Mouse (Mus musculus) CH12.LX (cell line): ENCODE results near the gene Abhd14a. TPM values are rescaled to one million over a fixed set of nuclear protein-coding genes. Genes with fewer than 3 reads are reported as not detected.
A peak's percentile ranks its signal among the peaks of the same experiment; 100 is the strongest.

Experiments
- DNase-seq: peaks from one replicate; pipeline ENCODE4 v3.0.0-alpha.2; 2013; ENCODE audit errors: extremely low read depth
- H3K27ac ChIP-seq: 2 replicates; pipeline ENCODE4 v1.5.1; 2012; ENCODE audit warnings: low read depth, mild to moderate bottlenecking, control low read depth, moderate library complexity; ENCODE audit not compliant: insufficient read depth
- H3K27me3 ChIP-seq: replicated peaks from 2 replicates; pipeline ENCODE3; 2012; ENCODE audit warnings: inconsistent platforms
- H3K36me3 ChIP-seq, 2 experiments: replicated peaks in 1 of 2; 2 replicates each; pipeline versions ENCODE3 to v1.6.1; 2012; ENCODE audit warnings: inconsistent platforms in 1 of 2, low read length in 1 of 2, mild to moderate bottlenecking in 1 of 2, mixed read lengths in 1 of 2, moderate library complexity in 1 of 2; ENCODE audit not compliant: control insufficient read depth in 1 of 2, insufficient read depth in 1 of 2
- H3K4me1 ChIP-seq, 2 experiments: 2 replicates each; pipeline ENCODE4 v1.6.1; 2012; ENCODE audit warnings: inconsistent platforms in 1 of 2, moderate library complexity in 1 of 2; ENCODE audit not compliant: insufficient read depth in 2 of 2, control insufficient read depth in 1 of 2
- H3K4me2 ChIP-seq: 2 replicates; pipeline ENCODE4 v1.6.1; 2012; ENCODE audit warnings: low read depth, mild to moderate bottlenecking, control low read depth; ENCODE audit not compliant: poor library complexity, insufficient read depth, severe bottlenecking
- H3K4me3 ChIP-seq, 3 experiments: fragments of 150-350 bp in 1 of 3; sonication (generic) in 1 of 3; replicated peaks in 1 of 3; 2 replicates each; pipeline versions ENCODE3 to v1.5.1; 2011 to 2012; ENCODE audit warnings: low read depth in 2 of 3, low read length in 2 of 3, mild to moderate bottlenecking in 2 of 3, moderate library complexity in 2 of 3, control low read depth in 1 of 3, improper control_type of control experiment in 1 of 3, inconsistent platforms in 1 of 3, mixed read lengths in 1 of 3; ENCODE audit not compliant: poor library complexity in 1 of 3
- H3K79me2 ChIP-seq: replicated peaks from 2 replicates; pipeline ENCODE4 v1.6.1; 2012; ENCODE audit warnings: mild to moderate bottlenecking, moderate library complexity; ENCODE audit not compliant: control insufficient read depth, poor library complexity, insufficient read depth, severe bottlenecking; ENCODE audit errors: extremely low read depth
- H3K9ac ChIP-seq: 2 replicates; pipeline ENCODE4 v1.6.1; 2012; ENCODE audit warnings: low read depth, mild to moderate bottlenecking, control low read depth, moderate library complexity; ENCODE audit not compliant: insufficient read depth
- H3K9me3 ChIP-seq: replicated peaks from 2 replicates; pipeline ENCODE3; 2012; ENCODE audit warnings: low read length, inconsistent platforms, mixed read lengths
- CTCF ChIP-seq, 2 experiments: IDR thresholded peaks in 1 of 2; conservative IDR thresholded peaks in 1 of 2; 2 replicates each; pipeline ENCODE4 v1.5.1; 2011 to 2012; ENCODE audit warnings: low read depth in 2 of 2, low read length in 2 of 2, improper control_type of control experiment in 1 of 2, inconsistent platforms in 1 of 2, mild to moderate bottlenecking in 1 of 2, moderate library complexity in 1 of 2
- E2F4 ChIP-seq: IDR thresholded peaks from 2 replicates; pipeline ENCODE4 v1.6.1; 2011; ENCODE audit warnings: low read depth, low read length, improper control_type of control experiment; ENCODE audit not compliant: insufficient replicate concordance
- ETS1 ChIP-seq: conservative IDR thresholded peaks from 2 replicates; pipeline ENCODE4 v1.6.1; 2012; ENCODE audit warnings: low read depth, mild to moderate bottlenecking, inconsistent platforms, low read length, improper control_type of control experiment, moderate library complexity
- GABPA ChIP-seq: IDR thresholded peaks from 2 replicates; pipeline ENCODE4 v1.6.1; 2012; ENCODE audit warnings: low read depth, low read length, improper control_type of control experiment, inconsistent platforms; ENCODE audit not compliant: insufficient replicate concordance
- IRF4 ChIP-seq: IDR thresholded peaks from 2 replicates; pipeline ENCODE4 v1.6.1; 2014; ENCODE audit warnings: low read depth, mild to moderate bottlenecking, inconsistent platforms, low read length, improper control_type of control experiment
- JUN ChIP-seq: IDR thresholded peaks from 2 replicates; pipeline ENCODE4 v1.6.1; 2011; ENCODE audit warnings: low read depth, mild to moderate bottlenecking, low read length, improper control_type of control experiment, moderate library complexity; ENCODE audit not compliant: insufficient read depth
- KAT2A ChIP-seq: IDR thresholded peaks from 2 replicates; pipeline ENCODE4 v1.6.1; 2012; ENCODE audit warnings: low read length, improper control_type of control experiment, inconsistent platforms; ENCODE audit not compliant: insufficient replicate concordance
- MAX ChIP-seq: IDR thresholded peaks from 2 replicates; pipeline ENCODE4 v1.6.1; 2011; ENCODE audit warnings: low read length, improper control_type of control experiment
- MEF2A ChIP-seq: IDR thresholded peaks from 2 replicates; pipeline ENCODE4 v1.6.1; 2014; ENCODE audit warnings: low read depth, mild to moderate bottlenecking, inconsistent platforms, low read length, improper control_type of control experiment, borderline replicate concordance
- MXI1 ChIP-seq: IDR thresholded peaks from 2 replicates; pipeline ENCODE4 v1.6.1; 2011; ENCODE audit warnings: mild to moderate bottlenecking, low read depth, low read length, improper control_type of control experiment
- NRF1 ChIP-seq: IDR thresholded peaks from 2 replicates; pipeline ENCODE4 v1.6.1; 2014; ENCODE audit warnings: low read depth, mild to moderate bottlenecking, inconsistent platforms, low read length, improper control_type of control experiment, moderate library complexity
- PAX5 ChIP-seq: IDR thresholded peaks from 2 replicates; pipeline ENCODE4 v1.6.1; 2012; ENCODE audit warnings: low read length, inconsistent platforms, mixed read lengths
- POLR2AphosphoS2 ChIP-seq: IDR thresholded peaks from 2 replicates; pipeline ENCODE4 v1.6.1; 2011; ENCODE audit warnings: low read depth, low read length, improper control_type of control experiment
- RCOR1 ChIP-seq: conservative IDR thresholded peaks from 2 replicates; pipeline ENCODE4 v1.6.1; 2012; ENCODE audit warnings: low read depth, mild to moderate bottlenecking, inconsistent platforms, low read length, improper control_type of control experiment
- SIN3A ChIP-seq: IDR thresholded peaks from 2 replicates; pipeline ENCODE4 v1.6.1; 2012; ENCODE audit warnings: low read length, improper control_type of control experiment, inconsistent platforms
- SMC3 ChIP-seq: IDR thresholded peaks from 2 replicates; pipeline ENCODE4 v1.6.1; 2011; ENCODE audit warnings: low read depth, low read length, improper control_type of control experiment
- TBP ChIP-seq: conservative IDR thresholded peaks from 2 replicates; pipeline ENCODE4 v1.6.1; 2011; ENCODE audit warnings: low read depth, low read length, improper control_type of control experiment
- USF1 ChIP-seq: IDR thresholded peaks from 2 replicates; pipeline ENCODE4 v1.6.1; 2014; ENCODE audit warnings: low read depth, mild to moderate bottlenecking, inconsistent platforms, low read length, improper control_type of control experiment
- USF2 ChIP-seq: conservative IDR thresholded peaks from 2 replicates; pipeline ENCODE4 v1.6.1; 2011; ENCODE audit warnings: low read depth, low read length, improper control_type of control experiment
- ZMIZ1 ChIP-seq: IDR thresholded peaks from 2 replicates; pipeline ENCODE4 v1.6.1; 2012; ENCODE audit warnings: low read depth, mild to moderate bottlenecking, inconsistent platforms, low read length, improper control_type of control experiment
- ZNF384 ChIP-seq: IDR thresholded peaks from 2 replicates; pipeline ENCODE4 v1.6.1; 2012; ENCODE audit warnings: low read depth, low read length, improper control_type of control experiment, inconsistent platforms
- dilution Hi-C: fragments of 300-500 bp; cut with MboI; formaldehyde crosslinking; loops from 2 replicates; pipeline ENCODE4 v1.14.3; 2020; ENCODE audit warnings: low sequenced_read_pairs; ENCODE audit not compliant: extremely low pct_unique_long_range_greater_than_20kb, extremely low pct_ligation_motif_present
- in situ Hi-C: fragments of 300-500 bp; cut with MboI; formaldehyde crosslinking; loops from 3 replicates; pipeline ENCODE4 v1.14.3; 2019; ENCODE audit warnings: low sequenced_read_pairs, low pct_ligation_motif_present, low pct_unique_long_range_greater_than_20kb, mixed read lengths
- polyA plus RNA-seq: library from polyadenylated mRNA; unstranded; fragments of >175 nt; gene quantifications from 2 replicates; pipeline ENCODE4 v1.2.1, GENCODE M21; 2012; ENCODE audit warnings: low read depth; ENCODE audit not compliant: insufficient read length
- total RNA-seq, 2 experiments: library from RNA; depleted of rRNA; stranded (reverse); fragments of 300-350 nt in 1 of 2; fragments of >200 nt in 1 of 2; gene quantifications; 2 replicates each; pipeline ENCODE4 v1.2.3; 2012 to 2014

Abhd14a gene
- total and polyA plus RNA-seq, 3 experiments = 18.2 to 23.3 (median 20.4) TPM

DNA sequence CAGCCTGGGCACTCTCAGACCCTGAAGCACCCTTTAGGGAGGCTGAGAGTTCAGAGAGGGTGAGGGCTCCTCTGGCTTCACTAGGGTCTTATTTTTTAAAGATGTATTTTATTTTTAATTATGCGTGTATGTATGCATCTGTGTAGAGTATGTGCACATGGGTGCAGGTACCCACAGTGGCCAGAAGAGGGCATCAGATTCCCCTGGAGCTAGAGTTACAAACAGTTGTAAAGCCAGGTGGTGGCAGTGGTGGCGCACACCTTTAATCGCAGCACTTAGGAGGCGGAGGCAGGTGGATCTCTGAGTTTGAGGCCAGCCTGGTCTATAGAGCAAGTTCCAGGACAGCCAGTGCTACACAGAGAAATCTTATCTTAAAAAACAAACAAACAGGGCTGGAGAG is 38.4 kb downstream of the Abhd14a start:
- H3K36me3 ChIP-seq = no peaks in the 10 kb centered on the region
- TF ChIP-seq POLR2AphosphoS2 = no peak
- TF ChIP-seq CTCF (conservative IDR thresholded peaks at IDR 0.05 in 1 of 2, IDR thresholded peaks at IDR 0.05 in 1 of 2; ENCODE audit: low read depth in 2 of 2, low read length in 2 of 2) = peak in 1 of 2 experiments; percentile 40; a peak in 1 of 4 replicates
- TF ChIP-seq PAX5 = no peak
- no peak for TF ChIP-seq MEF2A
- no peak for TF ChIP-seq NRF1
- no peak overlapping the region for H3K27ac ChIP-seq
- no peak overlapping the region for H3K4me3 ChIP-seq
- DNase-seq = no peak
- peaks cover 2% of the 10 kb centered on the region for H3K9me3 ChIP-seq
- in situ Hi-C loops = no loop called here
- no peaks in the 10 kb centered on the region for H3K27me3 ChIP-seq
- peaks cover 32 to 64% of the 10 kb centered on the region in 2 experiments for H3K4me1 ChIP-seq
- no peaks in the 10 kb centered on the region for H3K79me2 ChIP-seq
- no peak overlapping the region for H3K9ac ChIP-seq
- no peak overlapping the region for H3K4me2 ChIP-seq
- dilution Hi-C loops = no loop called here

DNA sequence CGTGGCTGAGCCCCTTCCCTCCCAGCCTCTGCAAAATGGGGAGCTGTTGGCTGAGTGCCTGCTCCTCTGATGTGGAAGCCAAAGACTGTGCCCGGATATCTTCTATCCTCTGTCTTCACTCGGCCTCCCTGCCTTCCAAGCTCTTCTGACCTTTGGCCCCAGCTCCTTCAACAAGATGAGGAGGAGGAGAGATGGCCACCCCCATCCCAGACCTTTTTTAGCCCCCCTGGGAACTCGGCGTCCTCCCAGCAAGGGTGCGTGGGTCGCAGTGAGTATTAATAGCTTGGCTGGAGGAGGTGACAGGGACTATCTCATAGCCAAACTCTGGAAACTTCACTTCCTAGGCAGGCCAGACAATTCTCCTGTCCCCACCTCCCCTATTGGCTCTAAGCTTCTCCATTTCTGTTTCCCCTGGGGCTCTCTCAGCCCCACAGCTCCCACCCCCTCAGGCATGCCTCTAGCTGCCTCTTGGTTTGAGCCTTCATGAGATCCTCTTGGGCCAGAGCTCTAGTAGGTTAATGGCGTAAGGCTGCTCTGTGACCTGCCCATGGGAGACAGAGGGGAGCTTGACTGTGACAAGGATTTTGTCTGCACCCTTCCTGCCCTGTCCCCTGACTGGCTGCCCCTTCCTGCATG is 40.9 kb downstream of the Abhd14a start:
- Histone ChIP-seq H3K27me3 (peaks cover 2% of the 10 kb centered on the region), H3K4me1 (peaks cover 21 to 50% of the 10 kb centered on the region in 2 experiments), H3K4me2 (no peak overlapping the region), H3K4me3 (no peak overlapping the region), H3K36me3 (no peaks in the 10 kb centered on the region), H3K9me3 (peaks cover 2% of the 10 kb centered on the region), H3K79me2 (no peaks in the 10 kb centered on the region), H3K27ac (no peak overlapping the region), H3K9ac (no peak overlapping the region)
- TF ChIP-seq MAX = peak; percentile 48; the same call in 1 of the 2 replicates
- no peak for TF ChIP-seq JUN
- 0 out of 2 replicates have a peak, but pooled peaks have one; percentile 28 for TF ChIP-seq SIN3A
- peak; percentile 35; the same call in 1 of the 2 replicates for TF ChIP-seq ZMIZ1
- no peak for TF ChIP-seq POLR2AphosphoS2
- no peak for TF ChIP-seq ETS1
- no peak for TF ChIP-seq RCOR1
- TF ChIP-seq IRF4 = 0 out of 2 replicates have a peak, but pooled peaks have one; percentile 8
- 0 out of 2 replicates have a peak, but pooled peaks have one; percentile 34 for TF ChIP-seq MXI1
- in situ Hi-C loops (no loop called here), dilution Hi-C loops (no loop called here)
- DNase-seq = peak; percentile 60

DNA sequence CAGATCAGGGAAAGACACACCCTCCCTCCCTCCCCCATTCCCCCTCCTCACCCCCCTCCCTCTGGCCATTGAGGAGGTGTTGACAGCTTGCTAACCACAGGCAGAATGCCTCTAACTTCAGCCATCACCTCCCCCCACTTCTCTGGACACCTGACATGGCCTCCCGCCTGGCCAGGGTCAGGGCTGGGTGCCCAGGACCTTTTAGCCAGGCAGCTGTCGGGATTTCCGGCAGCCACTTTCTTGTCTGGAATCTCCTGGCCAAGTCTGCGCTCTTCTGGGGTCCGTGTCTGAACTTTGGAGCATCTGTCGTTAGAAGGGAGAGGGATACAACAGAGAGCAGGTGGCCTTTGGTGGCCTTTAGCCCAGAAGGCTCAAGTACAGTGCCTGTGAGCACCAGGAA is 42.2 kb downstream of the Abhd14a start:
- Histone ChIP-seq H3K9ac (no peak overlapping the region), H3K4me1 (peaks cover 11 to 37% of the 10 kb centered on the region in 2 experiments), H3K79me2 (no peaks in the 10 kb centered on the region), H3K9me3 (peaks cover 2% of the 10 kb centered on the region), H3K4me3 (no peak overlapping the region), H3K27ac (no peak overlapping the region), H3K4me2 (no peak overlapping the region), H3K36me3 (no peaks in the 10 kb centered on the region), H3K27me3 (peaks cover 2% of the 10 kb centered on the region)
- no peak for DNase-seq
- in situ Hi-C loops (no loop called here), dilution Hi-C loops (no loop called here)
- TF ChIP-seq KAT2A (no peak), E2F4 (no peak), TBP (no peak), ZNF384 (no peak), POLR2AphosphoS2 (no peak), GABPA (no peak), SMC3 (no peak), USF2 (no peak), USF1 (no peak)
